Mouse (Mus musculus) adrenal gland, adult (tissue): Measurements from ENCODE around the gene Msi2.

Experiments used
- DNase-seq, 2 experiments: peaks; one replicate each; pipeline ENCODE4 v3.0.0; 2022 to 2023; ENCODE audit warnings: low spot score in 1 of 2; ENCODE audit not compliant: inconsistent age in 2 of 2

Gene Msi2

DNA sequence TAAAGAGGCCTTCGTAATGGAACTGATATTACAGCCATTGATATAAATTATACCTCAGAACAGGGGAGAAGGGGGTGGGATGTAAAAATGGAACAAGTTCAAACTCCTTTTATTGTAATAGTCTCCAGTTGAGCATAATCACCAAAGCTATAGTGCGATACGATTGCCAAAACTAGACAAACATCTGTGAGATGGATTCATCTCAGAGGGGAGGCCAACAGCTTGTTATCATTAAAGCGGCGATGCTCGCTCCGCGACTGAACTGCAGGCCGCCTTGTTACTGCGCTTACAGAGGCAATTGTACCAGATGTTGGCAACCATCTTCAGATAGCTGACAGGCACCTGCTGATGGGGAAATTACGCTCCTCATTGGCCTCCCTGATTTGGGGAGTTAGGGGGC is 145.9 kb downstream of the Msi2 start:
- DNase-seq = no peak

- DNase-seq = peak in 1 of 2 experiments; percentile 81
Measured at GRCm38 (mm10) chr11:88570715-88571202, 147.6 kb downstream of the Msi2 start.

GRCm38 (mm10) chr11:88566613-88567606 is 151.4 kb downstream of the Msi2 start:
- no peak for DNase-seq

GRCm38 (mm10) chr11:88564810-88565209 is 153.5 kb downstream of the Msi2 start:
- DNase-seq = no peak

DNA sequence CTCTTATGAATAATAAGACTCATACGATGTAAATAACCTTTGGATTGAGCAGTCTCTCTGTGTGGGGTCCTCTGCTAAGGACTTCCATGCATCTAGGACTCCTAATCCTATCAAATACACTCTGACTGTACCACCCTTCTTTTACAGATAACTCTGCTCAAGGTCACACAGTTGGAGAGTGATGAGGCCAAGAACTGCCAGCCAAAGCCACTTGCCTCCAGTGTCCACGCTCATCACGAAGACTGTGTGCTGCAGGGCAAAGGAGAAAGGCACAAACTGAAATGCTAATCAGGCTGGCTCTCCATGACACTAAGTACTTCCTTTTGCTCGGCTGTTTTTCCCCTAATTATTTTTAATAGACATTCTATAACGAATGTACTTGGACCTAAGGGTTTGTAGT is 153.9 kb downstream of the Msi2 start:
- DNase-seq = peak; percentile 54 to 71

- DNase-seq = no peak
Measured at GRCm38 (mm10) chr11:88561191-88561590, 157.1 kb downstream of the Msi2 start.

- DNase-seq = no peak
Measured at GRCm38 (mm10) chr11:88560634-88561033, 157.7 kb downstream of the Msi2 start.

DNA sequence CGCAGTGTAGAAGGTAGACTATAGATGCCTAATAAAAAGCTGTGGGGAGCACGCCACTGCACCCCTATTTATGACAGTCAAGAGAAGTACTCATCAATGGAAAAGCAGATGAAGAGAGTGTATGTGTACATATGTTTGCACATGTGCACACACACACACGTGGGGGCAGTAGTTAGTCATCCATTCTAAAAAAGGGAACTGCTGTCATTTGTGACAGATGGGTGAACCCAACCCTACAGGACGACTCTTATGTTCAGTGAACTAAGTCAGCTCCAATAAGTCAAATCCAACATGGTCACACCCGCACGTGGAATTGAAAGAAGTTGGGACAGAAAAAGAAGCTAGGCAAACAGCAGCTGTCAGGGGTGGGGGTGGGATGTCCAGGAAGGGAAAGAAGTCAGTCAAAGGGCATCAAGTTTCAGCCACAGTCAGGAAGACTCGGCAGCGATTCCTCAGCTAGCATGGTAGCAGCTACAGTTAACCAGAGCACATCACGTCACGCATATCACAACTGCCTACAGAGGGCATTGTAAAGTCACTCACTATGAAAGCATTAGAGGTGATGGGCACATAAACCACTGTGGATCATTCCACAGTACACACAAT is 158.8 kb downstream of the Msi2 start:
- peak in 1 of 2 experiments; percentile 64 for DNase-seq

GRCm38 (mm10) chr11:88558731-88559130 is 159.6 kb downstream of the Msi2 start:
- DNase-seq = peak; percentile 54 to 81

DNA sequence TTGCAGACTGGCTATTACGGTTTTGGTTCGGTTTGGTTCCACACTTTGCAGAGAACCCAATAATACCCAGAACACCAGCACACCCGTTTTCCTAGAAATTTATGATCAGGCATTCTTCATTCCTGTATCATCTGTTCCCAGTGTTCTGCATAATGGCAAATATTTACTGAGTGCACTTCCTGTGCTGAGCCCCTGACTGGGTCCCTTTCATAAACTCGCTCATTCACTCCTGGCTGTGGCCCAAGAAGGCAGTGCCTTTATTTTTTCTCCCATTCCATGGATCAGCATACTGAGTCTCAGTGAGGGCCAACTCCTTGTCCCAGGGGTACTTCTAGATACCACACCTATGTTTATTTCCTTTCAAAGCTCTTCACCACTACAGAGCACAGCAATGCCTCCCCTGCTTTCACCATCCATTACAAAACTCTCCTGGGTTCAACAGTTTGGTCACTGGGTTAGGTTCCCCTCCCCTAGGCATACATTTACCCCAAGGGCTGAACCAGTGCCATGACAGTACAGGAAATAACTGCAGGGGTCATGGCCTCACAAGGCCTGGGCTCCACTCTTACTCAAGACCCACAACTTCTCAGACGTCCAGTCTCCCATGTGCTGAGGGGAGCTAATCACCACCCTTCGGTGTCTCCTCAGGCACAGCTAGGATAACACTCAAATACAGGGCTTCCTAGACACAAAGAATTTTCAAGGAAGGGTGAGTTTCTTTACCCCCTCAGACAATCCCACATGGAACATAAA is 160.3 kb downstream of the Msi2 start:
- DNase-seq = peak in 1 of 2 experiments; percentile 65

GRCm38 (mm10) chr11:88557116-88557768 is 161.1 kb downstream of the Msi2 start:
- peak in 1 of 2 experiments; percentile 60 for DNase-seq

DNA sequence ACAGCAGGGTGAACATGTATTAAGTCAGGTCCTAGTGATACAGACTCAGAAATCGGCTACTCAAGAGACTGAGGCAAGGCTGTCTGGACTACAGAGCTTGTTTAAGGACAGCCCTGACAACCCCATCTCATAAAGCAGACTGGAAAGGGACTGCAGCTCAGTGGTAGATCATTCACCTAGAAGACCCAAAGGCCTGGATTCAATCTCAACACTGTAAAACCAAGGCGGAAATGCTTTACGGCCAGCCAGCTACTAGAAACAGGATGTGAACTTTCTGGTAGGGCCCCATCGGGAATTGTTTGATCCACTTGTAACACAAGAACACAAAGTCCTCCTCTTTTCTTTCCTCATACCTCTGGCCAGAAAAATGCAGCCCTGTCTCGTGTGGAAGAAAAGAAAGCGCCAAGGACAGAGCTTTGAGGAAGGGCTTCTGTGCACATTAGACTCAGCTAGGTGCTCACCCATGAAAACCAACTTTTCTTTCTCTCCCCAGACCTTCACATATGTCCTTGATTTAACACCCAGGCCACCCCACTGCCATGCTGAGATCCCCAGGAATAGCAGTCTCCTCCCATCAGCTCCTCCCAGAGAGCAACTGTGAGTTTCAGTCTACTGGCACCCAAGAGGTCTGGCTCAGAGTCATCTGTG is 162.3 kb downstream of the Msi2 start:
- DNase-seq = peak; percentile 53 to 82

DNA sequence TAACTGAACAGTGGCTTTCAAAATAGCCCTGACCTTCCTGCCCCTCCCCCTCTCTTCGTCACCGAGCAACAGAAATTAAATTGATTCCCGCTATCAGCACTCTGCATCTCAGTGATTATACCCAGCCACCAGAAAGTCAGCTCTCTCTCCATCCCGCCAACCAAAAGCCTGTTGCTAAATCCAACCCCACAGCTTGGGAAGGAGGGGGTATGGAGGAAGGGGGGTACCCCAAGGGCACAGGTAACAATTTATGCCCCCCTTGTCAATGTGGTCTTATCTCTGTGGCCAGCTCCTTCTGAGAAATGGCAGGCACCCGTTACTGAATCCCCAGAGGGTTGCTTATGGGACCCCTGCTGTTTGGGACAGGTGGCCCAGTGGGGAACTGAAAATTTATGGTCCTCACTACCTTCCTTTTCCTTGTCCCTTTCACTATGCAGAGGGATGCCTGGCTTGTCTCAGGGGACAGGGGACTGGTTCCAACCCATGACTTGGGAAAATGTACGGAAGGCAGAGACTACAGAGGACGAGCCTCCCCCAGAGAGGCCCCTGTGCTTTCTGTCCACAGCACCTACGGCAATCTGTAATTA is 163.0 kb downstream of the Msi2 start:
- DNase-seq = peak; percentile 58 to 80

DNA sequence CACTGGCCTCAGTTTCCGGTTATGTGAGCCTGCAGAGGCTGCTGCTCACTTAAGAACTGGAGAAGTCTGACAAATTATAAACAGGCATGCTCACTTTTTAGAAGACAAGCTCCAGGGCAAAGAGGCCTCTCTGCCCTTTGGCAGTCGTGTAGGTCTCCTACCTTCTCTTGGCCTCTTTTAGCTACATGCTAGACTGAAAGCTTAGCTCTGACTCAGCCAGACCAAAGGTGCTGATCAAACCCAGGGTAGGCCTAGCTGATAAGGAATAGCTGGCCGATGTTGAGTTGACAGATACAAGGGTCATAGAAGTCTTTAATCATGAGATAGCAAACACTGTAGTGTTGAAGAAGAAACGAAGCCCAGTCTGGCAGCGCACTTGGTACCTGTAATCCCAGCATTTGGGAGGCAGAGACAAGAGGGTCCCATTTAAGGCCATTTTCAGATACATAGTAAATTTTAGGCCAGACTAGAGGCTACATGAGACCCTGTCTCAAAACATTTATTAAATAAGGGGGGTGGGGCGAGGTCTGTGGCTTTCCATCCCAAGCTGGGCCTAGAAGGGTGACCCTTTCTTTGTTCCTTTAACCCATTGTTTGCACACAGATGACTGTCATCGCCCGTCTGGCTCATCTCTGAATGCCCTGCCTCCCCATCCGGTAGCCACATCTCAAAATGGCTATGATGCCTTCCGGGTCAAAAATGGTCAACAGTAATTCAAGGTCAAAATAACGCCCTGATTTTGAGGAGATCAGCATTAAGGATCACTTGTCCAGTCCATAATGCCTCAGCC is 164.6 kb downstream of the Msi2 start:
- no peak for DNase-seq

GRCm38 (mm10) chr11:88552987-88553386 is 165.3 kb downstream of the Msi2 start:
- DNase-seq = peak; percentile 85 to 94

DNA sequence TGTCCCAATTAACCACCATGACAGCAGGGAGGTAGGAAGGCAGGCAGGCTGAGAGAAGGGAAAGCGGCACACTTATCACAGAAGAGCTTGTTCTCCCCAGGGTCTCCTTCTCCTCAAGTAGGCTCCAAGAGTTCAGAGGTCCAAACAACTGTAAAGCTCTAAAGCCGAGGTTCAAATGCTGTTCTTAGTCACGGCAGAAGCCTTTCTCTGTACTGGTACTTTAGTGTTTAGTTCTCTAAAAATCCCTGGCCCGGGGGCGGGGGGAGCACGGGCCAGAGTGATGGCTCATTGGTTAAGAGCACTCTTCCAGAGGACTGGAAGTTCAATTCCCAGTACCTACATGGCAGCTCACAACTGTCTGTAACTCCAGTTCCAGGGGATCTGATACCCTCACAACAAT is 165.9 kb downstream of the Msi2 start:
- DNase-seq = no peak

DNA sequence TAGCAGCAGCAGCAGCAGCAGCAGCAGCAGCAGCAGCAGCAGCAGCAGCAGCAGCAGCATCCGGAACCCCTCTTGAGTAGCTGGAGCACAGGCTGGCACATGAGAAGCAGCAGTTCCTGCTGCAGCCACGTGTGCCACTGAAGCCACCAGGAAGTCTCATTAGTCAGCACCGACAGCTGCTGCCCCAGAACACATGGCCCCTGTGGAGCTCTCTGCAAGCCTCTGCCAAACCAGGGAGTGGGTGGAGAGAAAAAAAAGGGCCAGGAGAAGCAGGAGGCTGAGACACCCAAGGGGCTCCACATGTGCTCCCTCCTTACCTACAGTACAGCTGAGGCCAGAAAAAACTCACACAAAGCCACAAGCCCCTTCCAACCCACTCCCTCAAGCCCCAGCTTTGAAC is 167.3 kb downstream of the Msi2 start:
- DNase-seq = peak; percentile 78 to 86

GRCm38 (mm10) chr11:88550083-88550907 is 168.0 kb downstream of the Msi2 start:
- peak in 1 of 2 experiments; percentile 19 for DNase-seq
